Mouse (Mus musculus) embryonic facial prominence, embryonic 11.5 days (tissue): ENCODE results near the gene Ano6. TPM values are rescaled to one million over a fixed set of nuclear protein-coding genes. Genes with fewer than 3 reads are reported as not detected.
A peak's percentile ranks its signal among the peaks of the same experiment; 100 is the strongest.

ENCODE experiments used
- ATAC-seq: fragments of 200-750 bp; cut with Nextera tagmentation; replicated peaks from 2 replicates; pipeline ENCODE4 v1.8.0; 2017; ENCODE audit warnings: low read depth; ENCODE audit not compliant: insufficient number of reproducible peaks, low FRiP score, low TSS enrichment
- DNase-seq: peaks from one replicate; pipeline ENCODE4 v3.0.0-alpha.2; 2015; ENCODE audit warnings: low spot score
- H3K27ac ChIP-seq: fragments of 300-500 bp; sonication (generic); replicated peaks from 2 replicates; pipeline ENCODE4 v1.5.1; 2014; ENCODE audit warnings: mild to moderate bottlenecking, low read depth, low read length, control low read depth
- H3K27me3 ChIP-seq: fragments of 300-500 bp; sonication (generic); 2 replicates; pipeline ENCODE4 v1.6.1; 2014; ENCODE audit warnings: mild to moderate bottlenecking, low read length, moderate library complexity, mixed read lengths; ENCODE audit not compliant: control insufficient read depth, insufficient read depth
- H3K36me3 ChIP-seq: fragments of 300-500 bp; sonication (generic); replicated peaks from 2 replicates; pipeline ENCODE4 v1.6.1; 2014; ENCODE audit warnings: low read depth, mild to moderate bottlenecking, low read length, moderate library complexity, mixed read lengths; ENCODE audit not compliant: control insufficient read depth, insufficient read depth
- H3K4me1 ChIP-seq: fragments of 300-500 bp; sonication (generic); 2 replicates; pipeline ENCODE4 v1.6.1; 2014; ENCODE audit warnings: low read length, mixed read lengths; ENCODE audit not compliant: control insufficient read depth, insufficient read depth
- H3K4me2 ChIP-seq: fragments of 300-500 bp; sonication (generic); 2 replicates; pipeline ENCODE4 v1.6.1; 2014; ENCODE audit warnings: low read depth, mild to moderate bottlenecking, control low read depth, low read length, moderate library complexity
- H3K4me3 ChIP-seq: fragments of 300-500 bp; sonication (generic); 2 replicates; pipeline ENCODE4 v1.5.1; 2014; ENCODE audit warnings: low read depth, low read length, control low read depth
- H3K9ac ChIP-seq: fragments of 300-500 bp; sonication (generic); replicated peaks from 2 replicates; pipeline ENCODE4 v1.6.1; 2014; ENCODE audit warnings: mild to moderate bottlenecking, control low read depth, low read length
- H3K9me3 ChIP-seq: fragments of 300-500 bp; sonication (generic); replicated peaks from 2 replicates; pipeline ENCODE4 v1.6.1; 2016; ENCODE audit warnings: mild to moderate bottlenecking, low read length, inconsistent platforms, mixed read lengths; ENCODE audit not compliant: control insufficient read depth
- WGBS: fragments of 180-500 bp; shearing (Covaris S2); extraction: QIAGEN DNeasy Blood & Tissue Kit; methylation state at CpG from one replicate; pipeline ENCODE4 v1.1.7; 2014; 5-methylcytosine and 5-hydroxymethylcytosine counted together
- polyA plus RNA-seq: library from polyadenylated mRNA; unstranded; fragments of >200 nt; fragmentation: Nextera tagmentation; extraction: Ambion mirVana; gene quantifications from 2 replicates; pipeline ENCODE4 v1.2.1, GENCODE M21; 2014

The Ano6 gene
- polyA plus RNA-seq, 1 experiment from 2014 or later = 43.9 TPM

DNA sequence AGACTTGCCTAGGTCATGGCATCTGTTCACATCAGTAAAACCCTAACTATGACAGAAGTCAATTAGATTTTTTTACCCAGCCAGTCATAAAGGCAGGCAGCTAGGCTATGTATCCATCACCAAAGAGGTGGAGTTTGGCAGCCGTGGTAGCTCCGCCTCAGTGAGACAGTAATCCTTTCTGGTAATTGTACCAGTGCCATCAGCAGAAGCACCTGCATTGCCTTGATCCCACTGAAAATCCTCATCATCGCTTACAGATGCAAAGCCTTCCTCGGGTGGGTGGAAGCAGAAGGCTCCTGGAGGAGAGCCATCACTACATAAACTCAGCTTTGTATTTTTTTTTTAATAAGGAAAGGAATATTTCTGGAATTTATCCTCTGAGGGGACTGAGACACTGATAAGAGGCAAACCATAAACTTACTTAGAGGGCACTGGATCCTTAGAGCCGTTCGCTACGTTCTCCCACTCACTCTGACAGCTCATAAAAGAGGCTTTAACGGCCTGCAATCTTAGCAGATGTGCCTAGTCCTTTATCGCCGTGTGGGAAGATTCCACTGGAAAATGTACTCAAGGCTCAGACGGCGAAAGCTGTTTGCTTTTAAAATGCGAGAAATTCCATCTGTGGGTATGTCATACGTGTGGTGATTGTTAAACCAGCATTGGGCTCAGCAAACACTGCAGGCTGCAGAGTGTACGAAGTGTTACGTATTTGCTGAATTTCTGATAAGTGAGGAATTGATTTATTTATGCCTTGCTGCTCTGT, 140.6 kb downstream of the Ano6 start:
- Histone ChIP-seq H3K36me3 (no peaks in the 10 kb centered on the region; the same call in 1 of the 2 replicates), H3K27ac (no peak overlapping the region), H3K27me3 (no peaks in the 10 kb centered on the region), H3K9ac (no peak overlapping the region), H3K9me3 (no peaks in the 10 kb centered on the region), H3K4me1 (no peaks in the 10 kb centered on the region), H3K4me2 (no peak overlapping the region), H3K4me3 (no peak overlapping the region)
- DNase-seq (no peak), ATAC-seq (no peak)
- WGBS = 83% methylated on average over 16 of the region's 16 CpGs

DNA sequence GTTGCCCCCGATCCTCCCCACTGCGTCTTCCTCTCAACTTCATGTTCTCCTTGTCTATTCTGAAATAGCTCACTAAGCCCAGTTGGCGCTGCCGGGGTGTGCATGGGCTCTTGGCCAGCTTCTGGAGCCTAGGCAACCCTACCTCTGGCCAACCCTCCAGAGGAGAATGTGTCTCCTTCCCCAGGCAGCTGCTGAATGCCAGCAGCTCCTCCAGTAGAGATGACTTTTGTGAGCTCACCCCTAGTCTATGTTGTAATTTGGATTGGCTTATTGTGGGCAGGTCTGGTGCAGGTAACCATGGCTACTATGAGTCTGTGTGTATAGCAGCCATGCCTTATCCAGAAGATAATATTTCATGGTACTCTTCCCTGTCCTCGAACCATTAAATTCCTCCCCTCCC, 141.7 kb downstream of the Ano6 start:
- no peaks in the 10 kb centered on the region for H3K9me3 ChIP-seq
- H3K4me2 ChIP-seq = no peak overlapping the region
- no peak overlapping the region for H3K9ac ChIP-seq
- WGBS = 97% methylated on average over 5 of the region's 5 CpGs
- no peak for ATAC-seq
- no peaks in the 10 kb centered on the region; the same call in 1 of the 2 replicates for H3K36me3 ChIP-seq
- no peaks in the 10 kb centered on the region for H3K4me1 ChIP-seq
- no peaks in the 10 kb centered on the region for H3K27me3 ChIP-seq
- no peak overlapping the region for H3K4me3 ChIP-seq
- no peak for DNase-seq
- H3K27ac ChIP-seq = no peak overlapping the region

DNA sequence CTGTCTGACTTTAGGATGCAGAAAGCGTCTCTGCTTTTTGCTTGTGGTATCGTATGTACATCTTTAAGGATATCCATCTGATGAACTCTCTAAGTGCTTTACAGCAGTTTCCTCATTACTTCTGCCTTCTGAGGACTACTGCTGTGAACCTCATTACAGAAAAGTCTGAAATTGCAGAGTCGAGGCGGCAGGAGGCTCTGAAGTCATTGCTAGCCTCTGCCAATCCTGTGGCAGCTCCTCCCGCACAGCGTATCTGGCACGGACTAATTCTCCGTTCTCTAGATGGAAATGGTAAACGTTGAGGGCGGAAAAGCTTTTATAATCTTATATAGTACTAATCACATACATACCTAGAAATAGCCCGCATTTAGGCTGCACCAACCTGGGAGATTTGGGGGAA, 144.5 kb downstream of the Ano6 start:
- Histone ChIP-seq H3K27me3 (no peaks in the 10 kb centered on the region), H3K4me1 (no peaks in the 10 kb centered on the region), H3K4me3 (no peak overlapping the region), H3K27ac (no peak overlapping the region), H3K36me3 (no peaks in the 10 kb centered on the region; the same call in 1 of the 2 replicates), H3K9me3 (no peaks in the 10 kb centered on the region), H3K4me2 (no peak overlapping the region), H3K9ac (no peak overlapping the region)
- 87% methylated on average over 11 of the region's 11 CpGs for WGBS
- no peak for ATAC-seq
- DNase-seq = no peak

DNA sequence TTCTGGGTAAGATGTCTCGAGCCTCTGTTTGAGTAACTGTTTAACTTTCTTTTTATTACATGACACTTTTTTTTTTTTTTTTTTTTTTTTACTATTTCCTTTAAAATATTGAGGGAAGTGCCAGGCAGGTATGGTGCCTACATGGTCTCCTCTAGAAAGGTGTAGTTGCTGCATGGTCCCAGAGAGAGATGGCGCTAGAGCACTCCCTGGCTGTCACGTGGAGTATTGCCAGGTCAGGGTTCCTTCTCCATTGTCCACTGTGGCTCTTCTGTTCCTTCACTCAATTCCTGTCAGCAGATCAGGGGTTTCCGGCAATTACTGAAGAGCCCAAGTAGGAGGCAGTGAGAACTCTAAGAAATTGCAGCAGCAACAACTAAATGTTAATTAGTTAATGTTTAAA, 152.8 kb downstream of the Ano6 start:
- ATAC-seq = no peak
- peak; percentile 11 for DNase-seq
- no peak overlapping the region for H3K4me2 ChIP-seq

DNA sequence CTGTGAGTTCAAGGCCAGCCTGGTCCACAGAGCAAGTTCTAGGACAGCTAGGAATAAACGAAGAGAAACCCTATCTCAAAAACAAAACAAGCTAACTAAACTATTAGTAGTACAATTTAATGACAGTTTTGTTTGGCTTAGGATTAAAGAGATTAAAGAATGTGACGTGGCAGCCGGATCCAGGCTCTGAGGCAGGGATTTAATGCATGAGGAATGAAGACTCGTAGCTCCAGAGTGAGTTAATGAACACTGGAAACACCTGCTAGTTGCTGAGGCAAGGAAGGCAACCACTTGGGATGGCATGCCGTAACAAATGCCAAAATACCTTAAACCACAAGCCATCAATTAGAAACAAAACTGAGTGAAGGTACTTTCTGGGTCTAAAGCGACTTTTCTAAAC, 153.7 kb downstream of the Ano6 start:
- no peaks in the 10 kb centered on the region for H3K4me1 ChIP-seq
- H3K9me3 ChIP-seq = no peaks in the 10 kb centered on the region
- H3K36me3 ChIP-seq = no peaks in the 10 kb centered on the region
- no peak overlapping the region for H3K27ac ChIP-seq
- no peak overlapping the region for H3K4me3 ChIP-seq
- no peak overlapping the region for H3K9ac ChIP-seq
- no peaks in the 10 kb centered on the region for H3K27me3 ChIP-seq
- ATAC-seq (no peak), DNase-seq (no peak)
- H3K4me2 ChIP-seq = no peak overlapping the region
- 83% methylated on average over 6 of the region's 6 CpGs for WGBS

More for the DNA sequence above, 152.8 kb downstream of the Ano6 start:
- no peaks in the 10 kb centered on the region for H3K27me3 ChIP-seq
- no peak overlapping the region for H3K4me3 ChIP-seq
- H3K36me3 ChIP-seq = no peaks in the 10 kb centered on the region; the same call in 1 of the 2 replicates
- WGBS = 52% methylated on average over 4 of the region's 4 CpGs
- H3K9me3 ChIP-seq = no peaks in the 10 kb centered on the region
- H3K9ac ChIP-seq = no peak overlapping the region
- H3K4me1 ChIP-seq = no peaks in the 10 kb centered on the region
- H3K27ac ChIP-seq = no peak overlapping the region

DNA sequence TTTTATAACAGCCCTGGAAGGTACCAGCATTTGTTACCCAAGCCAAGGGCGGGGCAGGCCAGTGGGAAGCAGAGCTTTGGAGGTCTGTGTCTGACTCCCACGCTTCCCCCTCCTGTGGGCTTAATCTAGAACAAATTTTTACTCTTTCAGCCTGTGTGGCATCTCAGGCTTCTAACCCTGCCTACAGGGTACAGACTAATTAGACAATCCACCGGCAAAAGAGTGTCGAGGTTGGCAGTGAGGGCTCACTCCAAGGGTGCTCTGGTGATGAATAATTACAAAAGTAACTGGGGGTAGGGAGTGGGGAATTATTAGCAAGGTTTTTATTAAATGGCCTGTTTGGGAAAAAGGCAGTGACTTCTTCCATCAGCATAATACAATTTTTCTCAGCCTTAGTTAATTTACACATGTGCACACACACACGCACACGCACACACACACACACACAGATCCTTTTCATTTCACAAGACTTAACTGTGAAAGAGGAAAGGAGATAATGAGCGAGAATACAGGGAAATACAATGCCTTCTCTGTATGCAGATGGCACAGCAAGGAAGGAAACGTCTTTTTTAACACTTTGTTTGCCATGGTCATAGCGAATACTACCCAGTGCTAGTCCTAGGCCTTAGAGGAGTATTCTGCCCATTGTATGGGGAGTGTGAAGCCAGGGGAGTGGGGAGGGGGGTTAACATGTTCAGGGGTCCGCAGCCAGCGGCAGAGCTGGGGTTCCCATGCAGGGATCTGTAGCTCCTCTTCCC, 155.5 kb downstream of the Ano6 start:
- no peaks in the 10 kb centered on the region for H3K4me1 ChIP-seq
- 46% methylated on average over 11 of the region's 11 CpGs for WGBS
- no peak overlapping the region for H3K27ac ChIP-seq
- H3K9me3 ChIP-seq = no peaks in the 10 kb centered on the region
- no peaks in the 10 kb centered on the region for H3K36me3 ChIP-seq
- H3K4me3 ChIP-seq = no peak overlapping the region
- no peak overlapping the region for H3K9ac ChIP-seq
- DNase-seq (no peak), ATAC-seq (no peak)
- H3K27me3 ChIP-seq = no peaks in the 10 kb centered on the region
- H3K4me2 ChIP-seq = no peak overlapping the region

DNA sequence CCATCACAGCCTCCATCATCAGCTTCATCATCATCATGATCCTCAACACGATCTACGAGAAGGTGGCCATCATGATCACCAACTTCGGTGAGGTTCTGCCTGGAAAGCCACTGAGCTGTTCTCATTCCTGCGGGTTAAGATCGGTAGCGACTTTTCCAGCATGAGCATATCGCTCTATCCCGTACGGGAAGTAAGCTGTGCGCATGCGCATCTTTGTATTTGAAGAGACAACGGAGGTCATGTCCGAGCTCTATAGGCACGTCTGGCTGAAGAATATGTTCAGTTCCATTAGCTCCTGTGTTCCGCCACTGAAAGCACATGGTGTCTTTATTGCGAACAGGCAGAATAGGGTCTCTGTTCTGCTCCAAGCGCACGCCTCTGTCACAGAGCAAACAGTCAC, 157.8 kb downstream of the Ano6 start:
- H3K9ac ChIP-seq = no peak overlapping the region
- H3K4me1 ChIP-seq = no peaks in the 10 kb centered on the region
- no peak for DNase-seq
- H3K36me3 ChIP-seq = no peaks in the 10 kb centered on the region
- no peak for ATAC-seq
- no peak overlapping the region for H3K4me3 ChIP-seq
- no peak overlapping the region for H3K4me2 ChIP-seq
- H3K27me3 ChIP-seq = no peaks in the 10 kb centered on the region
- no peak overlapping the region for H3K27ac ChIP-seq
- 95% methylated on average over 18 of the region's 18 CpGs for WGBS
- H3K9me3 ChIP-seq = no peaks in the 10 kb centered on the region

DNA sequence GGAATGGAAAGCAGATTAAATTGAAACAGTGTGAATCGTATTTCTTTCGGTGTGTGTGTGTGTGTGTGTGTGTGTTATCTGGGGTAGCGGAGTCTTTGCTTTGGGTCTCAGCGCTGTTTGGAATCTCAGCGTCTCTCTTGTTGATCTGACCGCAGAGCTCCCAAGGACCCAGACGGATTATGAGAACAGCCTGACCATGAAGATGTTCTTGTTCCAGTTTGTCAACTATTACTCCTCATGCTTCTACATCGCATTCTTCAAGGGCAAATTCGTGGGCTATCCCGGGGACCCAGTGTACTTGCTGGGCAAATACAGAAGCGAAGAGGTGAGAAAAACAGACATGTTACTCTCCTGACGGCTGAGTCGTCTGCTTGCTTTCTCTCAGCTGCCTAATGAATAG, 158.7 kb downstream of the Ano6 start:
- DNase-seq = no peak
- Histone ChIP-seq H3K4me1 (no peaks in the 10 kb centered on the region), H3K4me2 (no peak overlapping the region), H3K4me3 (no peak overlapping the region), H3K9ac (no peak overlapping the region), H3K27me3 (no peaks in the 10 kb centered on the region), H3K36me3 (no peaks in the 10 kb centered on the region), H3K9me3 (no peaks in the 10 kb centered on the region), H3K27ac (no peak overlapping the region)
- no peak for ATAC-seq
- WGBS = 94% methylated on average over 13 of the region's 13 CpGs
